Mouse (Mus musculus): ENCODE data around the gene Ppp1r8.

Gene Ppp1r8

GRCm38 (mm10) chr4:132783732-132784131 lies 59.2 kb downstream of the Ppp1r8 start:
- in situ Hi-C loops (cut with MseI, MboI), result no loop called here

GRCm38 (mm10) chr4:132780288-132780687 lies 62.7 kb downstream of the Ppp1r8 start:
- in situ Hi-C loops (cut with MseI, MboI), result no loop called here

- in situ Hi-C loops (cut with MseI, MboI), result loop anchor here in 1 of 2 experiments (5.0 kb wide), 1 partner anchor 39 kb away; no protein-coding TSS in a partner anchor
Observed at GRCm38 (mm10) chr4:132778562-132779201, 64.3 kb downstream of the Ppp1r8 start.

All from mouse trophoblast stem cell (cell line).